Mouse (Mus musculus): ENCODE data around the gene C2cd2l. TPM values are rescaled to one million over a fixed set of nuclear protein-coding genes. Genes with fewer than 3 reads are reported as not detected.
A peak's percentile ranks its signal among the peaks of the same experiment; 100 is the strongest.
"Not testable (repeated sequence)": the region's sequence is repeated elsewhere in the genome, so short reads cannot be mapped to it uniquely, and the experiment has no call there.

C2cd2l gene
- polyA plus RNA-seq, 1 experiment from 2014 or later: 41.1 TPM

DNA sequence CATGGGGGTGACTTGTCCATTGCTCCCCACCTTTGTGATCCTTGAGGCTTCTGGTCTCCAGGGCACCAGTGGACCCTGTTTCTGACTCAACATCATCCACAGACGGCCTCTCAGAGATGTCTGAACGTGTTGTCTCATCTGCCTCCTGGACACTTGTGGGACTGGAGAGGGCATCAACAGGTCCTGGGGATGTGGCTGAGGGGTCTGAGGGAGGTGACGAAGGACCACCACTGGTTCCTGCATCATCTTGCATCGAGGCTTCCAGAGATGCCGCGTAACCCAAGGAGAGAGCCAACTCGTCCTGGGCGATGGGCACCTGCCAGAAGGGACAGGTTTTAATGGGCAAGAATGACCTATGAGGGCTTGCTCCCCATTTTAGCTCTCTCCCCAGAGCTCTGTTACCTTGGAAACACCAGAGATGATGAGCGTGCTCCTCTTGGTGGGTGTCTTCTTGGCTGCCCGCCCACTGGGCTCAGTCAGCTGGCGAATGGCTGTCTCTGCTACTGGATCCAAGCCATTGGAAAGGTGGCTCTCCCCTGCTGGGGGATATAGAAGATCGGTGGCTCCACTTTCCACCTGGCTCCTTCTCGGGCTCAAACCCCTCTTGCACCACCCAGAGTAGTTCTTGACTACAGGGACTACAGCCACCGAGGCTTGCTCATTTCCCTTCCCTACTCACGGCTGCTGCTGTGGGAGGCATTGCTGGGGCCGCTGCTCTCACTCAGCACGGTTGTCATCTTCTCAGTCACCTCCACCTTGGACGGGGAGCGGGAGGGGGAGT lies 6.4 kb downstream of the C2cd2l start:
- Histone ChIP-seq H3K4me3 (ENCODE audit: inconsistent target) (no peak overlapping the region), H3K79me2 (ENCODE audit: inconsistent target) (peaks cover 29% of the 10 kb centered on the region), H3K27ac (no peak overlapping the region), H3K36me3 (ENCODE audit: inconsistent target) (peaks cover 59% of the 10 kb centered on the region)
- WGBS (ENCODE audit: missing documents): 96% methylated on average over 19 of the region's 19 CpGs

DNA sequence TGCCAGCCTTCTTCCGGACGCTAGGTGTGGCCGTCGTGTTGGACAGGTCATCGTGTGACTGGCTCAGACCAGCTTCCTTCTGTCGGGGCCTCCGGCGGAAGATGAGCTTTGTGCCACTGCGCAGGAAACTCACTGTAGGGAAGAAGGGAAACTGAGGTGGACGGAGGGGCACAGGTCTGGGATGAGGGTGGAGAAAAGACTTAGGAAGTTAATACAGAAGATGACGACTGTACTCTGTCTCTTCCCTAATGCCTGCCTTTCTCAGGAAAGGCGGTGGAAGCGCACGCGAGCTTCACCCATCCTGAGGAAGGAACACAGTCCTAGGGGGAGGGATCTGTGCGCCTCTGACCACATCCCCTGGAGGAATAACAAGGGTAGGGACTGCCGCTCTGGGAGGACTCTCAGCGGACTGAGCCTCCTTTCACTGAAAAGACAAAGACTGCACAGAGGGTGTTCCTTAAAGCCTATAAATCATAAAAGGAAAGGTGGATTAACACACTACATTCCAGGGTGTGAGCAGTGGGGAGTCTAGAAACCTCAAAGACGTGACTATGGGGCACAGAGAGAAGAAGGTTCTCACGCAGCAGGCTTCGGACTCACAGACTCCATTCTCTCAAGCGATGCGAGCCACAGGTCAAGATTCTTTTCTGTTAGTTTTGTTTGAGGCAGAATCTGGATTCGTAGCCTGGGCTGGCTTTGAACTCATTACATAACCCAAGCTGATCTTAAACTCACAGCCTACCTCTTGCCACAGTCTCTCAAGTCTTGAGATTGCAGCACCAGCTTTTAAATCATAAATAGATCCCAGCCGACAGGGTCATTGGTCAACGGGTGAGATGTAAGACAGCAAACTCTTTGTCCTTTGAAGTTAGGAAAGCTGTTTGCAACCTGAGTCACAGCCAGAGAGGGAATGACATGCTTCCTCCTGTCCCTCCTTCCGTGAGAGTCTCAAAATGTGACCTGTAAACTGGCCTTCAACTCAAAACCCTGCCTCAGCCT lies 8.7 kb downstream of the C2cd2l start:
- H3K27ac ChIP-seq: no peak overlapping the region
- no peak overlapping the region for H3K4me3 ChIP-seq (ENCODE audit: inconsistent target)
- H3K79me2 ChIP-seq (ENCODE audit: inconsistent target): peaks cover 7% of the 10 kb centered on the region; the same call in 1 of the 2 replicates
- H3K36me3 ChIP-seq (ENCODE audit: inconsistent target): peaks cover 59% of the 10 kb centered on the region
- WGBS (ENCODE audit: missing documents): 51% methylated on average over 27 of the region's 27 CpGs

DNA sequence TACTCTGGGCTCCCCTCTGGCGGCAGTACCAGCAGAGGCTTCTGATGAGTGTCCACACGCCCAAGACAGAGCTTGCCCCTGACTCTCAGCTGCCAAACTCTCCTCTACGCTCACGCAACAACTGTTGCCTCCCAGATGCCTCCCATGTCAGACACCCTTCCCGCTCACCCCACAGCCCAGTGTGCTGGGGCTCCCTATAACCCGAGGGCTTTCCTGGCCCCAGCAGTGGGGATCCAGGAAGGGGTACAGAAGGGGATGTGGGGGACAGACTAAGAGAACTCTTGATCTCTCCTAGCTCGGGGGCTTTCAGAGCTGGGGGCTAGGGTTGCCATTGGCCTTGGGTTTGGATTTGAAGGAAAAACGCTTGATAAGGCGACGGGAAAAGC lies 9.3 kb downstream of the C2cd2l start:
- no peak overlapping the region for H3K4me3 ChIP-seq (ENCODE audit: inconsistent target)
- 79% methylated on average over 10 of the region's 10 CpGs for WGBS (ENCODE audit: missing documents)
- H3K79me2 ChIP-seq (ENCODE audit: inconsistent target): no peaks in the 10 kb centered on the region; the same call in 1 of the 2 replicates
- no peak overlapping the region for H3K27ac ChIP-seq
- H3K36me3 ChIP-seq (ENCODE audit: inconsistent target): peaks cover 52% of the 10 kb centered on the region

DNA sequence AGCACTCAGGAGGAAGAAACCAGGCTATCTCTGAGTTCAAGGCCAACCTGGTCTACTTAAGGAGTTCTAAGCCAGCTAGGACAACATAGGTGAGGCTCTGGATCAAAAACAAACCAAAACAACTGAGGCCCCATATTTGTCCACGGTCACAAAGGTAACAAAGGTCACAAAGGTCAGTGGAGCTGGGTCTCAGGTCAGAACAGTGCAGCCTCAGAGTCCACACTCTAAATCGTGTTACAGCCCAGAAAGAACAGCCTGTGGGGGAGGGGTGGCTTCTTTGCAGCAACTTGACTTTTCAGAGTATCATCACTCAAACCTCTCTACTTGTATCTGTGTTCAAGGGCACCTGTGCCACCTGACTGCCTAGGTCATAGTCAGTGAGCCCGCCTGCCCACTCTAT lies 10.3 kb downstream of the C2cd2l start:
- H3K4me3 ChIP-seq (ENCODE audit: inconsistent target): no peak overlapping the region
- 91% methylated on average over 3 of the region's 3 CpGs for WGBS (ENCODE audit: missing documents)
- peaks cover 42% of the 10 kb centered on the region for H3K36me3 ChIP-seq (ENCODE audit: inconsistent target)
- peaks cover 6% of the 10 kb centered on the region for H3K79me2 ChIP-seq (ENCODE audit: inconsistent target)
- H3K27ac ChIP-seq: no peak overlapping the region

DNA sequence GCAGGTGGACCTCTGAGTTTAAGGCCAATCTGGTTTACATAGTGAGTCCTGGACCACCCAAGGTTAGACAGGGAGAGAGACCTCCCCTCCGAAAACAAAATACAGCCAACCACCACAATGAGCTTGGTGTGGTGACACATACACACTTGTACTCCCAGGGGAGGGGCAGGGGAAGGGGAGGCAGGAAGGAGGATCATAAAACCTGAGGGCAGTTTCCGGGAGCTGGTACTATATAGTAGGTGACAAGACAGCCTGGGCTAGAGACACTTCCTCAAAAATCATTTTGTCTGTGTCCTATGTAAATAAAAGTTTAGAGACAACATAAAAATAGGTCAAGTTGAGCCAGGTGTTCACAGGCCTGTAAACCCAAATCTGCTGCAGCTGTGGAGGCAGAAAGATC lies 12.8 kb downstream of the C2cd2l start:
- WGBS (ENCODE audit: missing documents): 86% methylated on average over 2 of the region's 2 CpGs
- H3K27ac ChIP-seq: no peak overlapping the region
- H3K36me3 ChIP-seq (ENCODE audit: inconsistent target): peaks cover 27% of the 10 kb centered on the region; the same call in 1 of the 2 replicates
- H3K4me3 ChIP-seq (ENCODE audit: inconsistent target): no peak overlapping the region
- H3K79me2 ChIP-seq (ENCODE audit: inconsistent target): peaks cover 31% of the 10 kb centered on the region

DNA sequence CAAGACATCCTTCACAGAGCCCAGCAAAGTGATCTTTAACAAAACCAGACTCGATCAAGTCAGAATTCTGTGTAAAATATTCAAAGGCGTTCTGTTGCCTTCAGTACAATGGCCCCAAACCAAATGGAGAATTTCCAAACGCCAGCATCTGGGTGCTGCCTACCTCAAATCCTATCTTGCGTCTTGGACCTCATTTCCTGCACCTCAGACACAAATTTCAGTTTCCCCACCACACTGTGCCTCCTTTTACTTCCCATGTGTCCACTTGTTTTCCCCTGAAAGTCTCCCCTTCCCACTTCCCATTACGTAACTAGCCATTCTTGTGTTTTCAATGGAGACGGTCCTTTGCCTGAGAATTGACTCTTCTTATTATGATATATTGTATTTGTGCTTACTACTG lies 13.6 kb downstream of the C2cd2l start:
- Histone ChIP-seq H3K79me2 (ENCODE audit: inconsistent target) (peaks cover 38% of the 10 kb centered on the region), H3K36me3 (ENCODE audit: inconsistent target) (peaks cover 30% of the 10 kb centered on the region; the same call in 1 of the 2 replicates), H3K4me3 (ENCODE audit: inconsistent target) (no peak overlapping the region), H3K27ac (no peak overlapping the region)
- WGBS (ENCODE audit: missing documents): 74% methylated on average over 6 of the region's 6 CpGs

DNA sequence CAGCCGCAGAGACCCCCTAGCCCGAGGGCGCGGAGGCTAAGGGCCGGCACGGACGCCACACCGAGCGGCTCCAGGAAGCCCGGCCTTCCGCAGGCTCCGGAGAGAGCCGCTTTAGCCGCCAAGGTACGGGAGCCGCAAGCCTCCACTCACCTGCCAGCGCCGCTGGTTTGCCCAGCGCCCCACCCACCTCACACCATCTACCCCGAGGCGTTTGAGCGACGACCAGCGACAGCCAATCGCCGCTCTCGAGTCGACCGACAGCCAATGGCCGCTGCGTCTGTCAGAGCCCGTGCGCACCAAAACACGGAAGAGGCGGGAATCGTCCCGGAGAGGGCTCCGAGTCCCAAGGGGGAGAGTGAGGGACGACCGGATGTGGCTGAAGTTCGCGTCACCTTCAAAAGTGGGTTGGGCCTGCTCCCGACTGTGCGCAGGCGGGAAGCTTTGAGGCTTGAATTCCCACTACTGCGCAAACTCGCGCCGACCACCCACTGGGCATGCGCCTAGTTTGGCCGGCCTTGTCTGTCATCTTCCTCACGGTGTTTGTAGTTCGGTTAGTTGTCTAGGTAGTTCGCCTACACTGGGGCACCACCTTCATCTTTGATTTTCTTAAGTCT lies 14.5 kb downstream of the C2cd2l start, which contains the start of gene Hinfp:
Hinfp (minus strand) TSS at position 206 of the 614 bp plus-strand sequence.
- Histone ChIP-seq H3K36me3 (ENCODE audit: inconsistent target) (peaks cover 28% of the 10 kb centered on the region), H3K27ac (peak within 1 kb of the TSS; percentile 60), H3K79me2 (ENCODE audit: inconsistent target) (peaks cover 38% of the 10 kb centered on the region), H3K4me3 (ENCODE audit: inconsistent target) (peak within 1 kb of the TSS; percentile 92)
- under 1% methylated on average over 50 of the region's 54 CpGs for WGBS (ENCODE audit: missing documents)

DNA sequence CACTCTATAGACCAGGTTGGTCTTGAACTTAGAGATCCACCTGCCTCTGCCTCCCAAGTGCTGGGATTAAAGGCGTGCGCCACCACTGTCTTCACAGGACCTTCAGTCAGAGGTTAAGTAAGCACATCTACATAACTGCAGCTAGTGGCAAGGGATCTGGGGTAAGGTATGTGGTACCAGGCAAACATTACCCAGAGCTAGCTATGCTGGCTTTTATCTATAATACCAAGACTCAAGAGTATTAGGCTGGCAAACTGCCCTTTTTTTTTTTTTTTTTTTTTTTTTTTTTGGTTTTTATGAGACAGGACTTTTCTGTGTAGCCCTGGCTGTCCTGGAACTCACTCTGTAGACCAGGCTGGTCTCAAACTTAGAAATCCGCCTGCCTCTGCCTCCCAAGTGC lies 20.1 kb downstream of the C2cd2l start:
- peaks cover 75% of the 10 kb centered on the region for H3K36me3 ChIP-seq (ENCODE audit: inconsistent target)
- peaks cover 35% of the 10 kb centered on the region for H3K79me2 ChIP-seq (ENCODE audit: inconsistent target)
- H3K27ac ChIP-seq; H3K4me3 ChIP-seq (ENCODE audit: inconsistent target): not testable (repeated sequence)
- 100% methylated on average over 3 of the region's 3 CpGs for WGBS (ENCODE audit: missing documents)

DNA sequence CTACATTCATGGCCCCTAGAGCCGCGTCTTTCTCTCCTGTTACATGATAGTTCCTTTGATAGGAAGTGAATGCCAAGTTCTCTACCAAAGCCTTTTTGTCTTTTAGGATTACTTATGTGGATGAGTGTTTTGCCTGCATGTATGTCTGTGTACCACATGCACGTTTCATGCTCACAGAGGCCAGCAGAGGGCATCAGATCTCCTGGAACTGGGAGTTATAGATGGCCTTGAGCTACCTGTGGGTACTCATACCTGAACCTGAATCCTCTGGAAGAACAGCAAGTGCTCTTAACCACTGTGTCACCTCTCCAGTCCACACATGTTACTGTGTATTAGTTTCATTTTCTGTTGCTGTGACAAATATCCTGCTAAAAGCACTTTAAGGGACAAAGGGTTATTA lies 27.6 kb downstream of the C2cd2l start:
- no peaks in the 10 kb centered on the region for H3K79me2 ChIP-seq (ENCODE audit: inconsistent target)
- H3K27ac ChIP-seq: no peak overlapping the region
- H3K4me3 ChIP-seq (ENCODE audit: inconsistent target): no peak overlapping the region
- 82% methylated on average over 3 of the region's 3 CpGs for WGBS (ENCODE audit: missing documents)
- peaks cover 67% of the 10 kb centered on the region for H3K36me3 ChIP-seq (ENCODE audit: inconsistent target)

DNA sequence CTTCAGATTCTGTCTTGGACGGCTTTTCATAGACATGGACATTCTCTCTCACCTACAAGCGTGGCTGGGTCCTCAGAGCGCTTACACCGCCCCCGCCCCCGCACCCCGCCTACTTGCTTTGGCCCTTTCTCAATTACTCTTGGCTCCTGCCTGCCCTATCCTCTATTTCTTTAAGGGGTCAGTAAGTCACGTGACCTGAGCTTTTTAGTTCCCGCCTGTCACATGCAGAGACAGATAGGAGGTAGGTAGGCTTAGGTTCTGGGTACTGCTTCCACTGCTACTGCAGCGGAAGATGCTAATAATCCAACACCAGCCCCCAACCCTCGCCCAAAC lies 31.2 kb downstream of the C2cd2l start:
- H3K4me3 ChIP-seq (ENCODE audit: inconsistent target): no peak overlapping the region
- 60% methylated on average over 11 of the region's 11 CpGs for WGBS (ENCODE audit: missing documents)
- no peak overlapping the region for H3K27ac ChIP-seq
- H3K36me3 ChIP-seq (ENCODE audit: inconsistent target): peaks cover 36% of the 10 kb centered on the region
- no peaks in the 10 kb centered on the region for H3K79me2 ChIP-seq (ENCODE audit: inconsistent target)

DNA sequence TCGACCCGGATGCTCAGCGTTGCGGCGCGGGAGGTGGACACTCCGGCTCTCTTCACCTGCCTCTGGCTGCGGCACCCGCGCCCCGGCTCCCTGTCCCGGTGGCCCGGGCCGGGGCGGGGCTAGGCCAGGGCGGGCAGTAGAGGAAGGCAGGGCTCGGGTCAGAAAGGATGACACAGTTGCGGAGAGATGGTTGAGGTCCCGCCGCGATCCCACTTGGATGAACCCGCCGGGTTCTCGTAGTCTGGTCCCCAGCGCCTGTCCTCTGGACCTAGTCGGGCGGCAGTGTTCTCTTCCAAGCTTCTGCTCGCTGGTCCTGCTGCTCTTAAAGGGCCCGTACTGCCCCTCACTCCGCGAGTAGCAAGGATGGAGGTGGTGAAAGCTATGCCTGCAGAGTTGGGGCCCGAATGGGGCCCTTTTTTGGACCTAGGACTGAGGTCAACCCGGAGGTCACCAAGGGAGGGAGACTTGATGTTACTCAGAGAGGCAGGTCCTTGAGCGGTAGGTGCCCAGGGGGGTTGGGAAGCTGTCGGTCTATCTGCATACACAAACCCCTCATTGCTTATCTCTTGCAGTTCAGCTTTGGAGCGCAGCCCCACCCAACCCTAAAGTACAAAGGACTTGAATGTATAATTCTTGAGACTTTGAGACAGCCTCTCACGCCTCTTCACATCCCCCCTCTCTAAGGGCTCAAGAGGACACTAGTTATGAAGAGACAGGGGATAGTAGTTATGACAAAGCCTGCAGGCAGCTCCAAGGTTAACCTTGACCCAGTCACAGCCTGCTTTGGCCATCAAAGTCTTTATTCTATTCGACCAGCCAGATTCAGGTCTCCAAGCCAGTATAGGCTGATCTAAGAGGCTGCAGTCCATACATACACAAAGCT lies 31.8 kb downstream of the C2cd2l start, which contains the start of gene Abcg4:
Abcg4 (minus strand) TSS at position 540 of the 883 bp plus-strand sequence.
- peaks cover 30% of the 10 kb centered on the region for H3K36me3 ChIP-seq (ENCODE audit: inconsistent target)
- H3K79me2 ChIP-seq (ENCODE audit: inconsistent target): no peaks in the 10 kb centered on the region
- no peak within 1 kb of the TSS for H3K4me3 ChIP-seq (ENCODE audit: inconsistent target)
- 6% methylated on average over 38 of the region's 38 CpGs for WGBS (ENCODE audit: missing documents)
- no peak within 1 kb of the TSS for H3K27ac ChIP-seq

DNA sequence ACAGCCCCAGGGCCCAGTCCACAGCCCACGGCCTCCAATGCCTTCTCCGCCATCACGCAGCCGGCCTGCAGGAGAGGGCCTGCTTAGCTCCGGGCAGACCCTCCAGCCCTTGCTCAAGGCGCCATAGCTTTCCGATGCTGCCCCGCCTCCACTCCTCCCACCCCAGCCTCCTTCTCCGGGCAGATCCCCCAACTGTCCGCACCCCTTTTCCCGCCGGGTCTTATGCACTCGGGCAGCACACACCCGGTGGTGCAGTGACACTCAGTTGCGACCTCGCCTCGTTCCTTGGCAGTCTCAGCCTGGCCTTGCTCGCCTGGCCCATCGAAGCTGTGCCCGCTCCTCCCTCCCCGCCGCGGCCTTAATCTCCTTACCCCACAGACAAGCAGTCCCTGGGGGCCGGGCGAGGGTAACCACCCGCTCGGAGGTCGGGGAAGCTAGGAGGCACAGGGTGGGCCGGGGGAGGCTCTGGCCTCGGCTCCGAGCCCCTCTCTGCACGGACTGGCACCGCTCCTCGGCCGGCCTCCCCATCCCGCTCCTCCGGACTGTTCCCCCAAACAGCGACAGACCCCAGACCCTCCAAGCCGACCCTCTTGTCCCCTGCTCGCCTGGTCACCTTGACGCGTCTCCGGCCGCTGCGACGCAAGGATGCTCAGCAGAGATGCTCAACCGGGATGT lies 32.5 kb downstream of the C2cd2l start:
- WGBS (ENCODE audit: missing documents): 9% methylated on average over 40 of the region's 47 CpGs
- H3K27ac ChIP-seq: no peak overlapping the region

DNA sequence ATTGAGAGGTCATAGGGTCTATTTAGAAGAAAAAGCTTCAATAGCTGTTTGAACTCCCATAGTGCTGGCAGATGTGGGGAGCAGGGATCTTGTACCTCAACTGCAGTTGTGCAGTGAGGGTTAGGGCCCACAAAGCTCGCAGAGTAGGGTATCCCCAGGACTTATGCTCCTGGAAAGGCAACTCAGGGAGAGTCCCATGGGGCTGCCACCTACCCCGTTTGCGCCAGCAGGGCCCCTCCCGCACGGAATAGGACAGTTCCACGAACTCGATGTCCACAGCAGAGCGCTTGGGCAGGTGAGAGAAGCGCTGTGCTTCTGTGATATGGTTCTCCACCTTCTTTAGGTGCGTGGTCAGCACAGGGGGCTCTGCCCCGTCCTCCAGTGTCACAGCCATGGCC lies 33.1 kb downstream of the C2cd2l start:
- 29% methylated on average over 11 of the region's 11 CpGs for WGBS (ENCODE audit: missing documents)
- H3K4me3 ChIP-seq (ENCODE audit: inconsistent target): no peak overlapping the region
- peaks cover 17% of the 10 kb centered on the region for H3K36me3 ChIP-seq (ENCODE audit: inconsistent target)
- H3K27ac ChIP-seq: no peak overlapping the region
- H3K79me2 ChIP-seq (ENCODE audit: inconsistent target): no peaks in the 10 kb centered on the region

More for the DNA sequence above, 32.5 kb downstream of the C2cd2l start:
- H3K4me3 ChIP-seq (ENCODE audit: inconsistent target): no peak overlapping the region
- H3K36me3 ChIP-seq (ENCODE audit: inconsistent target): peaks cover 22% of the 10 kb centered on the region
- H3K79me2 ChIP-seq (ENCODE audit: inconsistent target): no peaks in the 10 kb centered on the region
